Mouse (Mus musculus) embryonic facial prominence, embryonic 11.5 days (tissue): ENCODE measurements around the gene Gm20388. TPM values are rescaled to one million over a fixed set of nuclear protein-coding genes. Genes with fewer than 3 reads are reported as not detected.

ENCODE experiments used
- ATAC-seq: fragments of 200-750 bp; cut with Nextera tagmentation; replicated peaks from 2 replicates; pipeline ENCODE4 v1.8.0; 2017; ENCODE audit warnings: low read depth; ENCODE audit not compliant: insufficient number of reproducible peaks, low FRiP score, low TSS enrichment
- DNase-seq: peaks from one replicate; pipeline ENCODE4 v3.0.0-alpha.2; 2015; ENCODE audit warnings: low spot score
- H3K27ac ChIP-seq: fragments of 300-500 bp; sonication (generic); replicated peaks from 2 replicates; pipeline ENCODE4 v1.5.1; 2014; ENCODE audit warnings: mild to moderate bottlenecking, low read depth, low read length, control low read depth
- H3K27me3 ChIP-seq: fragments of 300-500 bp; sonication (generic); 2 replicates; pipeline ENCODE4 v1.6.1; 2014; ENCODE audit warnings: mild to moderate bottlenecking, low read length, moderate library complexity, mixed read lengths; ENCODE audit not compliant: control insufficient read depth, insufficient read depth
- H3K36me3 ChIP-seq: fragments of 300-500 bp; sonication (generic); replicated peaks from 2 replicates; pipeline ENCODE4 v1.6.1; 2014; ENCODE audit warnings: low read depth, mild to moderate bottlenecking, low read length, moderate library complexity, mixed read lengths; ENCODE audit not compliant: control insufficient read depth, insufficient read depth
- H3K4me1 ChIP-seq: fragments of 300-500 bp; sonication (generic); 2 replicates; pipeline ENCODE4 v1.6.1; 2014; ENCODE audit warnings: low read length, mixed read lengths; ENCODE audit not compliant: control insufficient read depth, insufficient read depth
- H3K4me2 ChIP-seq: fragments of 300-500 bp; sonication (generic); 2 replicates; pipeline ENCODE4 v1.6.1; 2014; ENCODE audit warnings: low read depth, mild to moderate bottlenecking, control low read depth, low read length, moderate library complexity
- H3K4me3 ChIP-seq: fragments of 300-500 bp; sonication (generic); 2 replicates; pipeline ENCODE4 v1.5.1; 2014; ENCODE audit warnings: low read depth, low read length, control low read depth
- H3K9ac ChIP-seq: fragments of 300-500 bp; sonication (generic); replicated peaks from 2 replicates; pipeline ENCODE4 v1.6.1; 2014; ENCODE audit warnings: mild to moderate bottlenecking, control low read depth, low read length
- H3K9me3 ChIP-seq: fragments of 300-500 bp; sonication (generic); replicated peaks from 2 replicates; pipeline ENCODE4 v1.6.1; 2016; ENCODE audit warnings: mild to moderate bottlenecking, low read length, inconsistent platforms, mixed read lengths; ENCODE audit not compliant: control insufficient read depth
- WGBS: fragments of 180-500 bp; shearing (Covaris S2); extraction: QIAGEN DNeasy Blood & Tissue Kit; methylation state at CpG from one replicate; pipeline ENCODE4 v1.1.7; 2014; 5-methylcytosine and 5-hydroxymethylcytosine counted together
- polyA plus RNA-seq: library from polyadenylated mRNA; unstranded; fragments of >200 nt; fragmentation: Nextera tagmentation; extraction: Ambion mirVana; gene quantifications from 2 replicates; pipeline ENCODE4 v1.2.1, GENCODE M21; 2014

Gene Gm20388
- polyA plus RNA-seq, 1 experiment from 2014 or later = 3.1 TPM

DNA sequence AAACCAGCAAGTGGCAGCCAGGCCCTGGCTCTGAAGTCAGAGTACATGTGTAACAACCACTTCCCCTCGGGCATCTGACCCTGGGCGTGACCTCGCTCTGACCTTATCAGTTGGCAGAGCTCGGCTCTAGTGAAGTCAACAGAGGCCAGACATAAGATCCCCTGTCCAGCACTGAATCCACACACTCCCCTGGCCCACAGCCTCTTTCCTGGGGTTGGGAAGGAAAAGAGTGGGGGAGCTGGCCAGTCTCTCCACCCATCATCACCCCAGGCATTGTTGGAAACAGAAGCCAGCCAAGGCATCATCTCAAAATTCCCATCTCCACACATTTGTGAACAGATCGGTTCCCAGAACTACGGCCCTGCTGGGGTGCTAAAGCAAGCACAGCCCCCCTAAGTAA lies 1507.4 kb downstream of the Gm20388 start:
- Histone ChIP-seq H3K27me3 (no peaks in the 10 kb centered on the region), H3K4me1 (peaks cover 7% of the 10 kb centered on the region), H3K9ac (no peak overlapping the region), H3K27ac (no peak overlapping the region), H3K36me3 (no peaks in the 10 kb centered on the region), H3K4me2 (no peak overlapping the region), H3K9me3 (no peaks in the 10 kb centered on the region; the same call in 1 of the 2 replicates), H3K4me3 (no peak overlapping the region)
- peak; percentile 58 for DNase-seq
- ATAC-seq = 0 out of 2 replicates have a peak, but pooled peaks have one; percentile 34
- WGBS = 23% methylated on average over 6 of the region's 6 CpGs

- Histone ChIP-seq H3K27ac (no peak overlapping the region), H3K36me3 (no peaks in the 10 kb centered on the region), H3K27me3 (no peaks in the 10 kb centered on the region), H3K9ac (no peak overlapping the region), H3K4me3 (no peak overlapping the region), H3K4me1 (peaks cover 7% of the 10 kb centered on the region), H3K9me3 (no peaks in the 10 kb centered on the region), H3K4me2 (no peak overlapping the region)
- no peak for ATAC-seq
- 87% methylated on average over 2 of the region's 2 CpGs for WGBS
- DNase-seq = no peak
Measured at GRCm38 (mm10) chr8:121419551-121419950, 1508.9 kb downstream of the Gm20388 start.

DNA sequence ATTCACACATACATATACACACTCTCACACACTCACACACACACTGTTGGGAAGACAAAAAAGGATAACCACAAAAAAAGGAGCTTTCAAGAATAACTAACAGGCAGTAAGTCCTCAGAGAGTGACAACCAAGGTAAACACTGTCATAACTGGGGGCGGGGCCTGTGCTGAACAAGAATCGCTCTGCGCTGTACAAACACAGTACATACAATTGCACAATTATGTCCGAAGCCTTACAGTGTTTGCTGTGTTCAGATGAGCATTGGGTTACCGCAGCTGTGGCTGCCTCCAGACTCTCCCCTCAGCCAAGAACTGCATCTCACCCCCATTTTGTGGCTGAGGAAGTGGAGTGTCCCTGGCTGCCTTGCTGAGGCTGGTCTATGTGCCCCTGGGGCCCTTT lies 1510.4 kb downstream of the Gm20388 start:
- Histone ChIP-seq H3K36me3 (no peaks in the 10 kb centered on the region), H3K9me3 (no peaks in the 10 kb centered on the region), H3K4me1 (peaks cover 7% of the 10 kb centered on the region), H3K27me3 (no peaks in the 10 kb centered on the region), H3K9ac (no peak overlapping the region), H3K4me2 (no peak overlapping the region), H3K27ac (no peak overlapping the region), H3K4me3 (no peak overlapping the region)
- no peak for ATAC-seq
- 75% methylated on average over 5 of the region's 5 CpGs for WGBS
- DNase-seq = no peak

DNA sequence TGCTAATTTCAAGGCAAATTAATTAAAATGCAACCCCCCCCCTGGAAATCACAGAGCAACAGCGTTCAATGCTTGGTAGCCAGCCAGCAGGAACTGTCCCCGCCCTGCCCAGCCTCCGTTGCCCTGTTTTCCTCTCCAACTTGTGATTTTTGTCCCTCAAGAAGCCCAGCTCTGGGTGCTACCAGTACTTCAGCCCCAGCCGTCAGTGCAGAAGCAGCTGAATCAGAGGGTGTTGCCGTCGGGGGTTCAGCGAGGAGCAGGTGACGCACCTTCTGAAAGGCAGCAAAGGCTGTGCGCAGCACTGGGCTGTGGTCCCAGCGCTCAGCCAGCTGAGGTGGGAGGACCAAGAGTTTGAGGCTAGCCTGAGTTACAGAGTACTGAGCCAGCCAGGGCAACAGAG lies 1513.4 kb downstream of the Gm20388 start:
- Histone ChIP-seq H3K27me3 (no peaks in the 10 kb centered on the region), H3K27ac (no peak overlapping the region), H3K9ac (no peak overlapping the region), H3K4me1 (no peaks in the 10 kb centered on the region), H3K9me3 (no peaks in the 10 kb centered on the region), H3K4me3 (no peak overlapping the region), H3K36me3 (no peaks in the 10 kb centered on the region), H3K4me2 (no peak overlapping the region)
- ATAC-seq = no peak
- 92% methylated on average over 10 of the region's 10 CpGs for WGBS
- DNase-seq = no peak

GRCm38 (mm10) chr8:121424600-121424999 lies 1514.0 kb downstream of the Gm20388 start:
- Histone ChIP-seq H3K4me1 (no peaks in the 10 kb centered on the region), H3K27me3 (no peaks in the 10 kb centered on the region), H3K9me3 (no peaks in the 10 kb centered on the region), H3K27ac (no peak overlapping the region), H3K36me3 (no peaks in the 10 kb centered on the region), H3K9ac (no peak overlapping the region), H3K4me2 (no peak overlapping the region), H3K4me3 (no peak overlapping the region)
- no peak for DNase-seq
- ATAC-seq = no peak
- 85% methylated on average over 14 of the region's 14 CpGs for WGBS

DNA sequence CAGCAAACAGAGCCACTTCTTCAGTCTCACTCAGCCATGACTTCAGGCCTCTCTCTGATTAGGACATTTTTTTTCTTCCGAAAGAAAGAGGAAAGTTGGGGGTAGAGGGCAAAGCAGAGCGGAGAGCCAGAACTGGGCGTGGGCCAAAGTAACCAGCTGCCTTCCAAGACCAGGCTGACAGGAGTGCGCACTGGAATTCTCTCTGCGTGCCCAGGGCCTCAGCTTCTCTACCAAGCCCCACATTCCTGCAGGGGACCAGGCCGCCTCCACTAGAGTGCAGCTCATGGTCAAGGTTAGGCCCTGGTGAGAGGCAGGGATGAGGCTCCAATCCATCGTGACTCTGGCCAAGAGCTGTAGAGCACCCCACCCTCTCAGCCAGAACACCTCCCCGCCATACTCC lies 1520.9 kb downstream of the Gm20388 start:
- H3K4me2 ChIP-seq = no peak overlapping the region
- no peak overlapping the region for H3K4me3 ChIP-seq
- H3K4me1 ChIP-seq = peaks cover 5% of the 10 kb centered on the region
- no peaks in the 10 kb centered on the region for H3K9me3 ChIP-seq
- no peak for ATAC-seq
- 89% methylated on average over 8 of the region's 8 CpGs for WGBS
- H3K9ac ChIP-seq = no peak overlapping the region
- no peaks in the 10 kb centered on the region for H3K27me3 ChIP-seq
- DNase-seq = no peak
- no peak overlapping the region for H3K27ac ChIP-seq
- H3K36me3 ChIP-seq = no peaks in the 10 kb centered on the region

DNA sequence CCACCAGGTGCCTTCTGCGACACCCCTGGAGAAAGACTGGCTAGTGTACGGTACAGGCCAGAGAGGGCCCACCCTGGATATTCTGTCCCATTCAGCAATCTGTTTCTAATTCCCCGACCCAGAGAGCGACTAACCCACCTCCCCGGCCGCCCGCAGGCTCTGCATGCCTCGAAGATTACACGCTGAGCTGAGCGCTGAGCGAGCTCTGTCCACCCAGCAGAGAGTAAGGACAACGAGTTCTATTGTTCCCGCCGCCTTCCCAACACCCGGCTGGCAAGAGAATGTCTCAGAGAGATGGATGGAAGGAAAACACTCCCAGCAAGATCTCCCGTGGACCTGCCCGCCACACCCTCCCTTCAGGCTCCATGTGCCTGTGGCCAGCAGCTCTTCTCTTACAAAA lies 1522.8 kb downstream of the Gm20388 start:
- Histone ChIP-seq H3K4me3 (no peak overlapping the region), H3K4me1 (peaks cover 5% of the 10 kb centered on the region), H3K4me2 (no peak overlapping the region), H3K27me3 (no peaks in the 10 kb centered on the region), H3K36me3 (no peaks in the 10 kb centered on the region), H3K9me3 (no peaks in the 10 kb centered on the region), H3K9ac (no peak overlapping the region; the same call in 1 of the 2 replicates), H3K27ac (0 out of 2 replicates have a peak overlapping the region, but pooled peaks have one; percentile 20)
- WGBS = 6% methylated on average over 17 of the region's 17 CpGs
- ATAC-seq (0 out of 2 replicates have a peak, but pooled peaks have one; percentile 37), DNase-seq (peak; percentile 82)

GRCm38 (mm10) chr8:121436656-121437055 lies 1526.0 kb downstream of the Gm20388 start:
- H3K27me3 ChIP-seq = no peaks in the 10 kb centered on the region
- H3K9ac ChIP-seq = no peak overlapping the region
- H3K4me2 ChIP-seq = no peak overlapping the region
- no peaks in the 10 kb centered on the region for H3K36me3 ChIP-seq
- WGBS = 52% methylated on average over 5 of the region's 5 CpGs
- no peak for ATAC-seq
- no peak overlapping the region for H3K4me3 ChIP-seq
- no peak overlapping the region for H3K27ac ChIP-seq
- DNase-seq = peak; percentile 74
- peaks cover 5% of the 10 kb centered on the region for H3K4me1 ChIP-seq
- H3K9me3 ChIP-seq = no peaks in the 10 kb centered on the region
